Mouse (Mus musculus) brain, adult 2 months (tissue): ENCODE results near the gene Dcaf8.

Source experiments
- DNase-seq: peaks from one replicate; pipeline ENCODE4 v3.0.0; 2011; ENCODE audit warnings: low read depth, low spot score

Gene Dcaf8

GRCm38 (mm10) chr1:172148279-172148954 is 533 bp downstream of the Dcaf8 start:
- peak; percentile 45 for DNase-seq

- DNase-seq: no peak
These were observed 1.3 kb downstream of the Dcaf8 start for GRCm38 (mm10) chr1:172148955-172149815.

- no peak for DNase-seq
These were observed 6.7 kb downstream of the Dcaf8 start for GRCm38 (mm10) chr1:172154536-172154935.

GRCm38 (mm10) chr1:172155518-172155917 is 7.6 kb downstream of the Dcaf8 start:
- no peak for DNase-seq

GRCm38 (mm10) chr1:172159970-172160369 is 12.1 kb downstream of the Dcaf8 start:
- no peak for DNase-seq

GRCm38 (mm10) chr1:172160508-172160907 is 12.6 kb downstream of the Dcaf8 start:
- no peak for DNase-seq

- peak; percentile 76 for DNase-seq
These were observed 14.1 kb downstream of the Dcaf8 start for GRCm38 (mm10) chr1:172162009-172162408.

- no peak for DNase-seq
These were observed 15.1 kb downstream of the Dcaf8 start for GRCm38 (mm10) chr1:172162959-172163358.

GRCm38 (mm10) chr1:172167911-172168310 is 20.0 kb downstream of the Dcaf8 start:
- DNase-seq: no peak

GRCm38 (mm10) chr1:172169809-172170208 is 21.9 kb downstream of the Dcaf8 start:
- no peak for DNase-seq

GRCm38 (mm10) chr1:172172381-172172780 is 24.5 kb downstream of the Dcaf8 start:
- DNase-seq: no peak

GRCm38 (mm10) chr1:172173181-172173580 is 25.3 kb downstream of the Dcaf8 start:
- DNase-seq: no peak

GRCm38 (mm10) chr1:172177791-172178190 is 29.9 kb downstream of the Dcaf8 start:
- DNase-seq: no peak

- no peak for DNase-seq
These were observed 31.2 kb downstream of the Dcaf8 start for GRCm38 (mm10) chr1:172179102-172179501.

GRCm38 (mm10) chr1:172180881-172181280 is 33.0 kb downstream of the Dcaf8 start:
- DNase-seq: no peak

- no peak for DNase-seq
These were observed 33.9 kb downstream of the Dcaf8 start for GRCm38 (mm10) chr1:172181777-172182176.

- DNase-seq: no peak
These were observed 35.2 kb downstream of the Dcaf8 start for GRCm38 (mm10) chr1:172183056-172183455.

GRCm38 (mm10) chr1:172183915-172184314 is 36.0 kb downstream of the Dcaf8 start:
- no peak for DNase-seq

GRCm38 (mm10) chr1:172186401-172187289 is 38.8 kb downstream of the Dcaf8 start:
- DNase-seq: no peak

- DNase-seq: no peak
These were observed 41.0 kb downstream of the Dcaf8 start for GRCm38 (mm10) chr1:172188891-172189290.

GRCm38 (mm10) chr1:172191578-172191977 is 43.7 kb downstream of the Dcaf8 start:
- DNase-seq: peak; percentile 63

- no peak for DNase-seq
These were observed 44.3 kb downstream of the Dcaf8 start for GRCm38 (mm10) chr1:172192217-172192616.
